Mouse (Mus musculus) intestine, embryonic 16.5 days (tissue): Measurements from ENCODE around the gene Knop1. TPM values are rescaled to one million over a fixed set of nuclear protein-coding genes. Genes with fewer than 3 reads are reported as not detected.
A peak's percentile ranks its signal among the peaks of the same experiment; 100 is the strongest.

ENCODE experiments used
- ATAC-seq: fragments of 200-750 bp; cut with Nextera tagmentation; 2 replicates; pipeline ENCODE4 v1.8.0; 2017; ENCODE audit warnings: moderate TSS enrichment, moderate library complexity
- H3K27ac ChIP-seq: fragments of 300-500 bp; sonication (generic); 2 replicates; pipeline ENCODE4 v1.5.1; 2014; ENCODE audit warnings: mild to moderate bottlenecking, low read length
- H3K27me3 ChIP-seq: fragments of 300-500 bp; sonication (generic); replicated peaks from 2 replicates; pipeline ENCODE4 v1.6.1; 2014; ENCODE audit warnings: low read length, control low read depth, mixed read lengths; ENCODE audit not compliant: control insufficient read depth, insufficient read depth
- H3K36me3 ChIP-seq: fragments of 300-500 bp; sonication (generic); 2 replicates; pipeline ENCODE4 v1.6.1; 2014; ENCODE audit warnings: low read length, control low read depth; ENCODE audit not compliant: control insufficient read depth, insufficient read depth
- H3K4me1 ChIP-seq: fragments of 300-500 bp; sonication (generic); 2 replicates; pipeline ENCODE4 v1.6.1; 2014; ENCODE audit warnings: low read length, control low read depth, mixed read lengths; ENCODE audit not compliant: control insufficient read depth, insufficient read depth
- H3K4me2 ChIP-seq: fragments of 300-500 bp; sonication (generic); 2 replicates; pipeline ENCODE4 v1.6.1; 2014; ENCODE audit warnings: low read depth, low read length, control low read depth
- H3K4me3 ChIP-seq: fragments of 300-500 bp; sonication (generic); 2 replicates; pipeline ENCODE4 v1.5.1; 2014; ENCODE audit warnings: mild to moderate bottlenecking, low read length
- H3K9ac ChIP-seq: fragments of 300-500 bp; sonication (generic); 2 replicates; pipeline ENCODE4 v1.6.1; 2014; ENCODE audit warnings: low read depth, low read length
- H3K9me3 ChIP-seq: fragments of 300-500 bp; sonication (generic); 2 replicates; pipeline ENCODE4 v1.6.1; 2016; ENCODE audit warnings: low read length, control low read depth; ENCODE audit not compliant: control insufficient read depth
- WGBS: fragments of 180-500 bp; shearing (Covaris S2); extraction: QIAGEN DNeasy Blood & Tissue Kit; methylation state at CpG from one replicate; pipeline ENCODE4 v1.1.7; 2014; 5-methylcytosine and 5-hydroxymethylcytosine counted together
- polyA plus RNA-seq: library from polyadenylated mRNA; unstranded; fragments of >200 nt; fragmentation: Nextera tagmentation; extraction: Ambion mirVana; gene quantifications from 2 replicates; pipeline ENCODE4 v1.2.1, GENCODE M21; 2015

Gene Knop1
- 70.8 and 77.7 TPM in 2 replicates for polyA plus RNA-seq

DNA sequence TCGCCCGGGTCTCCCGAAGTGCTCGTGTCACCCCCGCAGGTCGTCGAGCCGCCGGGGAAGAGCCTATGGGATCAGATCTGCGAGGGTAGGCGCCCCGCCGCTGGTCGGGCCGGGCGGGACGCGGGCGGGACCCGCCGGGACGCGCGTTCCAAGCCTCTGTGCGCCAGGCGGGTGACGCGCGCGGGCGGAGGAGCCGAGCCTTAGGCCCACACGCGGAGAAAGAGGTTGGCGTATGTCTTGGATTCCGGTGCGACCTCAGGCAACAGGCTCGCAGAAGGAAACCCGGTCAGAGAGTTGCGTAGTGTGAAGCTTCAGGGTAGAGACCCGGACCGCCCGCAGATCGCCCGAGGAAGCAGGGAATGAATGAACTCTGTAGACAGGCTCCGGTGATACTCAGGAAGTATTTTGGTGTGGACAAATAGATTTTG, at the start of gene Knop1:
TSS of gene Knop1 (minus strand) at position 378 of the 428 bp plus-strand sequence.
- ATAC-seq, result peak; percentile 89
- Histone ChIP-seq H3K4me1 (peaks cover 6% of the 10 kb centered on the region; the same call in 1 of the 2 replicates), H3K9me3 (no peaks in the 10 kb centered on the region), H3K27ac (peak within 1 kb of the TSS; percentile 65), H3K9ac (peak within 1 kb of the TSS; percentile 79), H3K4me3 (peak within 1 kb of the TSS; percentile 87), H3K4me2 (peak within 1 kb of the TSS; percentile 71), H3K36me3 (no peaks in the 10 kb centered on the region; the same call in 1 of the 2 replicates), H3K27me3 (no peaks in the 10 kb centered on the region)
- under 1% methylated on average over 46 of the region's 46 CpGs for WGBS

DNA sequence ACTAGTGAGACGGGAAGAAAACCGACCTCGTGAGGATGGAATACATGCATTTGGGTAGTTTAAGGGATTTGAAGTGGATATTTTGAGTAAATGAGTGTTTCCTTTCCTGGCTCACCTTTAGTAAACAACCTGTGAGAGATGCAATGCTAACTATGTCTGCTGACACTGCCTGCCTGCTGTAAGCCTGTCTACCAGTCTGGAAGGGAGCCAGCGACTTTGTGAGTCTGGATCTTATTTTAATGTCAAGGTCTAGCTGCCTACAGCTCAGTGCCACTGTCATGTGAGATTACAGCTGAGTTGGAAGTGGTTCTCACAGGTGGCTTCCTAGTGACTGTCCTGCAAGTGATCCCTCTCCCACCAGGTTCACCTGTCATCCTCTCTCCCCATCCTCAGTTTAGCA, 48.5 kb upstream of the Knop1 start:
- Histone ChIP-seq H3K9me3 (no peaks in the 10 kb centered on the region), H3K4me3 (no peak overlapping the region), H3K36me3 (no peaks in the 10 kb centered on the region), H3K27ac (no peak overlapping the region), H3K4me2 (no peak overlapping the region), H3K9ac (no peak overlapping the region), H3K27me3 (no peaks in the 10 kb centered on the region), H3K4me1 (0 out of 2 replicates have a peak, but pooled peaks cover 3% of the 10 kb centered on the region)
- WGBS, result 83% methylated on average over 4 of the region's 4 CpGs
- no peak for ATAC-seq

DNA sequence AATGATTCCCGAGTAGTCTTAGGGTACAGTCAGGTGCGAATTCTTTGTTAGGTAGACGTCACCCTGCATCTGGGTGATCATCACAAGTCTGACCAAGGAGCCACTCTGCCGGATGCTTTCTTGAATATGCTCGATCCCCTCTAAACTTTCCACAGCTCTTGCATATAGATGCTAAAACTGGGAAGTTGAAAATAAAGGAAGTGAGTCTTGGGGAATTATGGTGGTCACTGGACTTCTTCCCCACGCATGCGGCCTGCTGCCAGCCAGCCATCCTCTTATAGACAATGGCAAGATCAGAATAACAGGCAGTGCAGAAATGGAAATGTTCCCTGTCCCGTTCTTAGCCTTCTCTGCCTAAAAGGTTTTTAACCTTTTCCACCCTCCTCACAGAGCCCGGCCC, 47.8 kb upstream of the Knop1 start:
- 86% methylated on average over 9 of the region's 9 CpGs for WGBS
- Histone ChIP-seq H3K4me3 (no peak overlapping the region), H3K27me3 (no peaks in the 10 kb centered on the region), H3K4me1 (0 out of 2 replicates have a peak, but pooled peaks cover 3% of the 10 kb centered on the region), H3K9me3 (no peaks in the 10 kb centered on the region), H3K9ac (no peak overlapping the region), H3K27ac (no peak overlapping the region), H3K36me3 (no peaks in the 10 kb centered on the region), H3K4me2 (no peak overlapping the region)
- ATAC-seq, result no peak

DNA sequence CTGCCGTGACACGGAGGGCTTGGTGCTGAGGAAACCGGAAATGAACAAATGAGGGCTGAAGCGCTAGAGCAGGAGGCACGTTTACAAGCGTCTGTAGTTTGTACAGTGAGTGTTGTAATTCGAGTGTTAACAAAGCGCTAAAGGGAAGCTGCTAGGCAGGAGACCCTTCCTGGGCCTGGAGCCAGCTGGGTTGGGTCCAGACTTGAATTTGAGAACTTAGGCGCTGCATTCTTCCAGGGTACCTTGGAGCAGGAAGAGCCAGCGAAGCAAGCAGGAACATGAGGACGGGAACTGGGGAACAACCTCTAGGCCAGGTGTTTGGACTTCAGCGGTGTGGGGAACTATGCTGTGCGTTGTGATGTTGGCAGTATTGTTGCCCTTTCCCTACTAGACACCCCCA, 46.9 kb upstream of the Knop1 start:
- WGBS, result 35% methylated on average over 13 of the region's 13 CpGs
- ATAC-seq, result peak; percentile 70

DNA sequence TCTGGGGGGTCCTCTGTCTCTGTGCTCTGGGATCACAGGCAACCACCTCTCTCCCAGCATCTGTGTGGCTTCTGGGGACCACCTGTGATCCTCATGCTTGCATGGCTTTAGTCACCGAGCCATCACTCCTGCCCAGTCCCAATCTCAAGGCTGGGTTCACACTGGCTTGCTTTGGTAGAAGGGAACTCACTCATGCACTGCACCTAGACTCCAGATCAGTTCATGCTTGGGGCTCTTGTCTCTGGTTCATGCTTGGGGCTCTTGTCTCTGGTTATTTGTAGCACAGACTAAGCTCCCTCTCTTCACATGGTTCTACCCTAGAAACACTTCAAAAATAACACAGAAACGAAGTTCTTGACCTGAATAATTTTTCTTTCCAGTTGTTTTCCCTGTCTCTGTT, 44.0 kb upstream of the Knop1 start:
- Histone ChIP-seq H3K9ac (no peak overlapping the region), H3K9me3 (no peaks in the 10 kb centered on the region), H3K27me3 (no peaks in the 10 kb centered on the region), H3K4me3 (no peak overlapping the region), H3K4me2 (no peak overlapping the region), H3K27ac (no peak overlapping the region), H3K36me3 (no peaks in the 10 kb centered on the region), H3K4me1 (0 out of 2 replicates have a peak, but pooled peaks cover 3% of the 10 kb centered on the region)
- no peak for ATAC-seq
- WGBS, result 71% methylated on average over 2 of the region's 2 CpGs

More for the DNA sequence above, 46.9 kb upstream of the Knop1 start:
- H3K27ac ChIP-seq, result no peak overlapping the region
- H3K4me2 ChIP-seq, result peak overlapping the region; percentile 23
- no peak overlapping the region for H3K4me3 ChIP-seq
- no peaks in the 10 kb centered on the region for H3K9me3 ChIP-seq
- no peaks in the 10 kb centered on the region for H3K36me3 ChIP-seq
- H3K4me1 ChIP-seq, result 0 out of 2 replicates have a peak, but pooled peaks cover 3% of the 10 kb centered on the region
- no peak overlapping the region for H3K9ac ChIP-seq
- H3K27me3 ChIP-seq, result no peaks in the 10 kb centered on the region

DNA sequence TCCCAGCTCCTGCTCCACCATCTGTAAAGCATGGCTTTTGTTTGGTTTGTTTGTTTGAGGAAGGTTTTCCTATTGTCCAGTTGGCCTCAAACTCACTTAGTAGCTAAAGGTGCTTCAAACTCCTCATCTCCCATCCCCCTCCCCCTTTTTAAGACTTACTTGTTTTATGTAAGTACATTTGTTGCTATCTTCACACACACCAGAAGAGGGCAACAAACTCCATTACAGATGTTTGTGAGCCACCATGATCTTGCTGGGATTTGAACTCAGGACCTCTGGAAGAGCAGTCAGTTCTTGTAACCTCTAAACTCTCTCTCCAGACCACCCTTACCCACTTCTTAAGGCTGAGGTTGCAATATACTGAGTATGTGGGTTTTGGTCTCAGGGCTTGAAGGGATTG, 42.0 kb upstream of the Knop1 start:
- H3K4me2 ChIP-seq, result no peak overlapping the region
- H3K9me3 ChIP-seq, result no peaks in the 10 kb centered on the region
- H3K27me3 ChIP-seq, result no peaks in the 10 kb centered on the region
- H3K4me1 ChIP-seq, result no peaks in the 10 kb centered on the region
- no peak overlapping the region for H3K4me3 ChIP-seq
- no peaks in the 10 kb centered on the region for H3K36me3 ChIP-seq
- H3K27ac ChIP-seq, result no peak overlapping the region
- no peak overlapping the region for H3K9ac ChIP-seq
- no peak for ATAC-seq

DNA sequence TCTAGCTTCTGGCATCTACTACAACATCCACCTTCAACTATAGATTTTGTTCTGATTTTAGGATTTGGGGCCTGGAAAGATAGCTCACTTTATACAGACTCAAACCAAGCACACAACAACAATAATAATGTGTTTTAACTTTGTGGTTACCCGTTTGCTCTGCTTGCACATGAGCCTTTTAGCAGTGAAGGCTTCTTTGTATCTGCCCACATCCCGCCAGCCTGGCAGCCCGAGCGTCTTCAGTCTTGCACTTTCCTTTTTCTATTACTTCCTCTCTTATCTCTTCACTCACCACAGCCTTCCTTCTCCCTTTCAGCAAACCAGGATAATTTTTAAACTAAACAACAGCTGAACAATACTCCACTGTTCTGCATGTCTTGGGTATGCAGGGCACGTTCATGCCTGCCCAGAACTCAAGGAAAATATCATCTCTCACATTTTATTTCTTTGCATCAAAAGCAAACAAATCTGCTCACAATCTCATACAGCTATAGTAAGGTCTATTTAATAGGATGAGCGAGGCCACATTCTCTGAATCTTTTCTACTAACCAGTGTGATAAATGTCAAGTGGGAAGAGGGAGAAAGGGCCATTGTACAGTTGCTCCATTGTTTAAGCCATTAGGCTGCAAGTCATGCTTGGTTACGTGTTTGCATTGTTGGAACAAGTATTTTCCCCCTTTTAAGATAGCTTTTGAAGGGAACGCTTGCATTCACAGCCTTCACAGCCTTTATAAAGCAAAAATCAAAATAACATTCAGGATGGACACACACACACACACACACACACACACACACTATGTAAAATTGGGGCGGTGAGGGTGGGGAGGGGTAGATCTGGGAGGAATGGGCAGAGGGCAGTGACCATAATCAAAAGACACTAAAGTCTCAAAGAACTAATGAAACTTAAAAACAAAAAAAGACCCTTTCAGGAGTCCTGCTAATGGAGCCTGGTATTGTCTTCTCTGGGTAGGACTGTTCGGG, 39.7 kb upstream of the Knop1 start:
- WGBS, result 60% methylated on average over 10 of the region's 10 CpGs
- no peak overlapping the region for H3K4me3 ChIP-seq
- H3K4me2 ChIP-seq, result no peak overlapping the region
- no peak overlapping the region for H3K27ac ChIP-seq
- no peaks in the 10 kb centered on the region for H3K9me3 ChIP-seq
- no peaks in the 10 kb centered on the region for H3K4me1 ChIP-seq
- no peak overlapping the region for H3K9ac ChIP-seq
- ATAC-seq, result no peak
- no peaks in the 10 kb centered on the region for H3K27me3 ChIP-seq
- H3K36me3 ChIP-seq, result no peaks in the 10 kb centered on the region

DNA sequence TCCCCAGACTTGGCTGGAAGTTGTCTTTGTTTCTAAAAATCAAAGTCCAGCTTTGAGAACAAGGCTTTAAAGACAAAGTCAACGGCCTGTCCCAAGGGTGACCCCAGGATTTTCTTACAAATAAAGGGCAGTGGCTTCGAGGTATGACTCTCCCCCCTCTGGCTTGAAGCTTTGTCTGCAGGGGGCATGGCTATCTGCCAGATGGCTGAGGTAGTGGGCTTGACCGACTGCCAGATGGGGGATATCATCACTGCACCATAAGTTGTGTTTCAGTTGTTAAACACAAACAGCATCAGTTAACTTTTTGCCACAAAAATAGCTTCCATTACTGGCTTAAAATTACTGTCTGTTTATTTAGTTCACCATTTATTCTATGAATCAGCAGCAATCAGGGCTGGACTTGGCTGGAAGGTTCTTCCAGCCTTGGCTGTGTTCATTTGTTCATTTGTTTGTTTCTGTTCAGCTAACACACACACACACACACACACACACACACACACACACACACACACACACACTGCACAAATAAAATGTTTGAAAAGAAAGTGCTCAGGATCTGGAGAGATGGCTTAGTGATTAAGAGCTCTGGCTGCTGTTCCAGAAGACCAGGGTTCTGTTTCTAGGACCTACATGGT, 33.1 kb upstream of the Knop1 start:
- Histone ChIP-seq H3K4me2 (no peak overlapping the region), H3K36me3 (no peaks in the 10 kb centered on the region), H3K4me3 (no peak overlapping the region), H3K27ac (peak overlapping the region; percentile 7; the same call in 1 of the 2 replicates), H3K4me1 (peaks cover 2% of the 10 kb centered on the region; the same call in 1 of the 2 replicates), H3K9me3 (no peaks in the 10 kb centered on the region), H3K9ac (no peak overlapping the region), H3K27me3 (no peaks in the 10 kb centered on the region)
- no peak for ATAC-seq
- WGBS, result 10% methylated on average over 3 of the region's 3 CpGs

DNA sequence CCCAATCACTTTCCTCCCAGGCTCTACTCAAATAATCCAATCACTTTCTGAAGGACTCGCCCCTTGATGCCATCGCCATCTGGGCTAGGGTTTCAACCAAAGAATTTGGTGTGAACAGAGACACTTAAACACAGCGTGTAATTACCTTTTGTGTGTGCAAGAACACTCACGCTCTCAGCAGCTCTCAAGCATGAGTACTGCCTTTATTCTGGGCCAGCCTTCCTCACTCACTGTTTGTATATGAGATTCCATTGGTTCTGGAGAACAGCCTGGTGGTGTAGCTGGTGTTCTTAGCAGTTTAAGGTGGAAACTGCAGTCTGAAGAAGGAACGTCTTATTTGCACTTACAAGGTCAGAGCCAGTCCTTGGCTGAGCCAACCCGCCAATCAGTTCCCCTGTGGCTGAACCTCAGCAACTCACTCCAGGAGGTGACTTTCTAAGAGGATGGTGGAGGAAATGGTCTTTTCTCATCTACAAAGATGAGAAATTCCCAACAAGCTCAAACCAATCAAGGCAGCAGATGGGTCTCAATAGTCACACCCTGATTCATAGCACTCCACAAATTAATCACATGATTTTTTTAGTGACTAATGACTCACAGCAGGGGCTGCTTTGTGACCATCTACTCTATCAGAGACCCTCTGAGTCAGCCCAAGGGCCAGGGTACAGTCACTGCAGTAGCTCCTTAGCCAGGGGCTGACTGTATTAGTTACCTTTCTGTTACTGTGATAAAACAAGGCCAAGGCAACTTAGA, 31.4 kb upstream of the Knop1 start:
- H3K4me1 ChIP-seq, result peaks cover 2% of the 10 kb centered on the region; the same call in 1 of the 2 replicates
- H3K27me3 ChIP-seq, result no peaks in the 10 kb centered on the region
- H3K27ac ChIP-seq, result no peak overlapping the region
- no peaks in the 10 kb centered on the region for H3K9me3 ChIP-seq
- H3K4me2 ChIP-seq, result no peak overlapping the region
- H3K36me3 ChIP-seq, result no peaks in the 10 kb centered on the region
- ATAC-seq, result no peak
- H3K4me3 ChIP-seq, result no peak overlapping the region
- 52% methylated on average over 6 of the region's 6 CpGs for WGBS
- no peak overlapping the region for H3K9ac ChIP-seq
